Mouse (Mus musculus): ENCODE measurements around the gene Chrnb2.

Chrnb2 gene

GRCm38 (mm10) chr3:89780102-89780501 lies 15.7 kb upstream of the Chrnb2 start:
- DNase-seq (ENCODE audit: low spot score in 2 of 2): no peak

- no peak for DNase-seq (ENCODE audit: low spot score in 2 of 2)
Measured at GRCm38 (mm10) chr3:89776001-89776400, 11.6 kb upstream of the Chrnb2 start.

GRCm38 (mm10) chr3:89774236-89774960 lies 10.0 kb upstream of the Chrnb2 start:
- DNase-seq (ENCODE audit: low spot score in 2 of 2): peak; percentile 14 to 17

- DNase-seq (ENCODE audit: low spot score in 2 of 2): peak; percentile 34 to 41
Measured at GRCm38 (mm10) chr3:89773740-89774211, 9.3 kb upstream of the Chrnb2 start.

GRCm38 (mm10) chr3:89772968-89773709 lies 8.7 kb upstream of the Chrnb2 start, which contains the start of gene Ube2q1:
Gene Ube2q1, plus strand, starts transcription at chr3:89773616.
- peak; percentile 91 to 95 for DNase-seq (ENCODE audit: low spot score in 2 of 2)

- peak; percentile 83 to 89 for DNase-seq (ENCODE audit: low spot score in 2 of 2)
Measured at GRCm38 (mm10) chr3:89772588-89772967, 8.1 kb upstream of the Chrnb2 start.

GRCm38 (mm10) chr3:89770425-89771002 lies 6.1 kb upstream of the Chrnb2 start:
- DNase-seq (ENCODE audit: low spot score in 2 of 2): no peak

- no peak for DNase-seq (ENCODE audit: low spot score in 2 of 2)
Measured at GRCm38 (mm10) chr3:89769584-89769983, 5.2 kb upstream of the Chrnb2 start.

- no peak for DNase-seq (ENCODE audit: low spot score in 2 of 2)
Measured at GRCm38 (mm10) chr3:89759786-89760185, 4.6 kb downstream of the Chrnb2 start.

- DNase-seq (ENCODE audit: low spot score in 2 of 2): no peak
Measured at GRCm38 (mm10) chr3:89757851-89758250, 6.6 kb downstream of the Chrnb2 start.

GRCm38 (mm10) chr3:89755283-89755682 lies 9.1 kb downstream of the Chrnb2 start:
- no peak for DNase-seq (ENCODE audit: low spot score in 2 of 2)

GRCm38 (mm10) chr3:89752307-89752706 lies 12.1 kb downstream of the Chrnb2 start:
- no peak for DNase-seq (ENCODE audit: low spot score in 2 of 2)

GRCm38 (mm10) chr3:89738509-89738908 lies 25.9 kb downstream of the Chrnb2 start:
- no peak for DNase-seq (ENCODE audit: low spot score in 2 of 2)

GRCm38 (mm10) chr3:89732091-89732490 lies 32.3 kb downstream of the Chrnb2 start:
- DNase-seq (ENCODE audit: low spot score in 2 of 2): no peak

GRCm38 (mm10) chr3:89730350-89731331 lies 33.8 kb downstream of the Chrnb2 start:
- DNase-seq (ENCODE audit: low spot score in 2 of 2): peak; percentile 81 to 90

GRCm38 (mm10) chr3:89728848-89729247 lies 35.6 kb downstream of the Chrnb2 start:
- DNase-seq (ENCODE audit: low spot score in 2 of 2): no peak

- DNase-seq (ENCODE audit: low spot score in 2 of 2): peak in 1 of 2 experiments; percentile 54
Measured at GRCm38 (mm10) chr3:89727028-89727427, 37.4 kb downstream of the Chrnb2 start.

GRCm38 (mm10) chr3:89723400-89724084 lies 40.9 kb downstream of the Chrnb2 start:
- DNase-seq (ENCODE audit: low spot score in 2 of 2): no peak

GRCm38 (mm10) chr3:89722032-89722431 lies 42.4 kb downstream of the Chrnb2 start:
- no peak for DNase-seq (ENCODE audit: low spot score in 2 of 2)

GRCm38 (mm10) chr3:89715967-89716256 lies 48.5 kb downstream of the Chrnb2 start:
- no peak for DNase-seq (ENCODE audit: low spot score in 2 of 2)

Measured in natural killer cell, adult 2 months (primary cell).